Mouse (Mus musculus): ENCODE measurements at regions not wholly inside any gene's neighbourhood (a gene's known extent, or its start where the extent isn't known, plus 50 kb on each side); places are given as distances from the start of the nearest gene placed in this dataset.

DNA sequence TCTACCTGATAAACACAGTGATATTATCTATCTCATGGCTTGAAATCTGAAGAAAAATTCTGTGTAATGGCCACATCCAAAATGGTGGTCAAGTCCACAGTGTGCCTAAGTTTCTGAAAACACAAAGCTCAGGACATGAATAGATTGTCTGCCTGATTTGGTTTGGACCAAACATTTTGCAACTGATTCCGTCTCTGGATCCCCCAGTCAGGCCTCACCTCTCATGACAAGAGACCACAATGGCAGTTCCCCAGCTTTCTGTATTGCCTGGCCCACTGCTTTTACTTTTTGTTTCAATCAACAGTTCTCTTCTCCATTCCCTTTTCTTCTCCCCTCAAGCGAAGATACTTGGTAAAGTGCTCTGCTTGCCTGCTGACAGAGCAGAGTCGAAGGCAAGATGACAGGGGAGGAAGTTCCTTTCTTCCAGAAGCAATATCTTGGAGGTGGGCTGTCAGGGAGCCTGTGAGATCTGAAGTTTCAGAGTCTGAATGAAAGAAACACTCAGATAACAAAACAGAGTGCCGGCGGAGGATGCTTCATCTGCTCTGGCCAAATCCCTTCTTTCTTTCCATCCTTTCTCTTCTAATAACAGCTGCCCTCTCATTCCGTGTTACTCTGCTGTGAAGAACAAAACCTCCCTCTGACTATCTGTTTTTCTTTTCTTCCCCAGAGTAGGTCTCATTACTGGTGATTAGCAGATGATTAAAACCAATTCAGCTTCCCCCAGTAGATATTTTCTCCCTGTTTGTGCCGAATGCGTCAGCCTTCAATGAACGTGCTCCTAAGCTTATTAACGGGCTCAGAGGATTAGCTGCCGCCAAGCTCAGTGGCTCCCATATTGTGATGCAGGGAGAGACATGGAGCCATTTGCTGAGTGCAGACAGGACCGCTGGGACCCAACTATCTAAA, 360.7 kb downstream of the Tmem182 start:
- Histone ChIP-seq H3K79me2 (replicated peaks; ENCODE audit: control insufficient read depth, extremely low read depth, insufficient read depth, poor library complexity, severe bottlenecking) (no peaks in the 10 kb centered on the region), H3K36me3 (replicated peaks in 1 of 2; ENCODE audit: control insufficient read depth in 1 of 2, insufficient read depth in 1 of 2, low read length in 1 of 2) (no peaks in the 10 kb centered on the region), H3K27ac (ENCODE audit: insufficient read depth, low read depth) (no peak overlapping the region), H3K9me3 (replicated peaks; ENCODE audit: low read length) (peaks cover 59% of the 10 kb centered on the region), H3K4me2 (ENCODE audit: insufficient read depth, low read depth, poor library complexity, severe bottlenecking) (no peak overlapping the region), H3K4me1 (ENCODE audit: control insufficient read depth in 1 of 2, insufficient read depth in 2 of 2) (no peaks in the 10 kb centered on the region), H3K9ac (ENCODE audit: insufficient read depth, low read depth) (no peak overlapping the region), H3K27me3 (replicated peaks) (no peaks in the 10 kb centered on the region), H3K4me3 (replicated peaks in 1 of 3; ENCODE audit: low read depth in 2 of 3, low read length in 2 of 3, poor library complexity in 1 of 3) (no peak overlapping the region)
- in situ Hi-C loops (cut with MboI; ENCODE audit: low pct_ligation_motif_present, low pct_unique_long_range_greater_than_20kb, low sequenced_read_pairs): no loop called here
- DNase-seq (ENCODE audit: extremely low read depth): no peak
- TF ChIP-seq TBP (conservative IDR thresholded peaks at IDR 0.05; ENCODE audit: low read depth, low read length): no peak
- no peak for TF ChIP-seq MAX (IDR thresholded peaks at IDR 0.05; ENCODE audit: low read length)
- TF ChIP-seq EP300 (IDR thresholded peaks at IDR 0.05; ENCODE audit: low read length): no peak
- TF ChIP-seq RCOR1 (conservative IDR thresholded peaks at IDR 0.05; ENCODE audit: low read depth, low read length): no peak
- TF ChIP-seq SMC3 (IDR thresholded peaks at IDR 0.05; ENCODE audit: low read depth, low read length): no peak
- dilution Hi-C loops (cut with MboI; ENCODE audit: extremely low pct_ligation_motif_present, extremely low pct_unique_long_range_greater_than_20kb, low sequenced_read_pairs): no loop called here

- no peak for TF ChIP-seq E2F4 (IDR thresholded peaks at IDR 0.05; ENCODE audit: insufficient replicate concordance, low read depth, low read length)
- no peak for TF ChIP-seq MAFK (IDR thresholded peaks at IDR 0.05; ENCODE audit: insufficient replicate concordance, low read length)
- TF ChIP-seq BHLHE40 (IDR thresholded peaks at IDR 0.05; ENCODE audit: low read depth, low read length): no peak
- TF ChIP-seq MXI1 (IDR thresholded peaks at IDR 0.05; ENCODE audit: low read depth, low read length): no peak
- no peak for TF ChIP-seq ZC3H11A (IDR thresholded peaks at IDR 0.05; ENCODE audit: low read depth, low read length)
- TF ChIP-seq HCFC1 (IDR thresholded peaks at IDR 0.05; ENCODE audit: low read depth, low read length): no peak
- no peak for TF ChIP-seq CHD2 (IDR thresholded peaks at IDR 0.05; ENCODE audit: low read length)
- no peak for TF ChIP-seq MAZ (IDR thresholded peaks at IDR 0.05; ENCODE audit: low read depth, low read length)
- TF ChIP-seq SMC3 (IDR thresholded peaks at IDR 0.05; ENCODE audit: low read depth, low read length): no peak
- no peak for TF ChIP-seq MYC (IDR thresholded peaks at IDR 0.05; ENCODE audit: low read depth, low read length)
- no peak for TF ChIP-seq TBP (conservative IDR thresholded peaks at IDR 0.05; ENCODE audit: low read depth, low read length)
- no peak for TF ChIP-seq MEF2A (IDR thresholded peaks at IDR 0.05; ENCODE audit: borderline replicate concordance, low read depth, low read length)
- TF ChIP-seq RCOR1 (conservative IDR thresholded peaks at IDR 0.05; ENCODE audit: low read depth, low read length): no peak
- TF ChIP-seq POLR2A (IDR thresholded peaks at IDR 0.05; ENCODE audit: low read depth, low read length): no peak
- no peak for TF ChIP-seq ZKSCAN1 (IDR thresholded peaks at IDR 0.05; ENCODE audit: borderline replicate concordance, low read depth, low read length)
- no peak for DNase-seq (ENCODE audit: extremely low read depth)
- dilution Hi-C loops (cut with MboI; ENCODE audit: extremely low pct_ligation_motif_present, extremely low pct_unique_long_range_greater_than_20kb, low sequenced_read_pairs): no loop called here
- Histone ChIP-seq H3K79me2 (replicated peaks; ENCODE audit: control insufficient read depth, extremely low read depth, insufficient read depth, poor library complexity, severe bottlenecking) (no peaks in the 10 kb centered on the region), H3K27ac (ENCODE audit: insufficient read depth, low read depth) (no peak overlapping the region), H3K9me3 (replicated peaks; ENCODE audit: low read length) (peaks cover 58% of the 10 kb centered on the region), H3K27me3 (replicated peaks) (no peaks in the 10 kb centered on the region), H3K4me1 (ENCODE audit: control insufficient read depth in 1 of 2, insufficient read depth in 2 of 2) (no peaks in the 10 kb centered on the region), H3K4me3 (replicated peaks in 1 of 3; ENCODE audit: low read depth in 2 of 3, low read length in 2 of 3, poor library complexity in 1 of 3) (no peak overlapping the region), H3K4me2 (ENCODE audit: insufficient read depth, low read depth, poor library complexity, severe bottlenecking) (no peak overlapping the region), H3K36me3 (replicated peaks in 1 of 2; ENCODE audit: control insufficient read depth in 1 of 2, insufficient read depth in 1 of 2, low read length in 1 of 2) (no peaks in the 10 kb centered on the region), H3K9ac (ENCODE audit: insufficient read depth, low read depth) (no peak overlapping the region)
- in situ Hi-C loops (cut with MboI; ENCODE audit: low pct_ligation_motif_present, low pct_unique_long_range_greater_than_20kb, low sequenced_read_pairs): no loop called here
Measured at GRCm38 (mm10) chr1:41166787-41167420, 361.5 kb downstream of the Tmem182 start.
